Mouse (Mus musculus): ENCODE data around the gene Agtpbp1. TPM values are rescaled to one million over a fixed set of nuclear protein-coding genes. Genes with fewer than 3 reads are reported as not detected.

Agtpbp1 gene
- total and polyA plus RNA-seq, 2 experiments from 2014 or later, result 12.4 to 21.7 TPM

- WGBS, result 82% methylated on average over 5 of the region's 5 CpGs
- no peaks in the 10 kb centered on the region for H3K27me3 ChIP-seq (ENCODE audit: control insufficient read depth, insufficient read depth, low read length)
- peaks cover 2% of the 10 kb centered on the region; the same call in 1 of the 2 replicates for H3K36me3 ChIP-seq (replicated peaks; ENCODE audit: control insufficient read depth, insufficient read depth, low read length)
- no peak overlapping the region for H3K4me3 ChIP-seq (ENCODE audit: low read depth, low read length)
- no peak overlapping the region for H3K4me2 ChIP-seq (ENCODE audit: low read depth, low read length)
- no peak for DNase-seq (ENCODE audit: low spot score)
- no peak for ATAC-seq (ENCODE audit: insufficient read depth, low read depth)
- no peaks in the 10 kb centered on the region for H3K9me3 ChIP-seq (replicated peaks; ENCODE audit: control insufficient read depth, low read length)
- no peaks in the 10 kb centered on the region for H3K4me1 ChIP-seq (ENCODE audit: control insufficient read depth, insufficient read depth)
- TF ChIP-seq CTCF (IDR thresholded peaks at IDR 0.05; ENCODE audit: low read depth), result no peak
- TF ChIP-seq EP300 (IDR thresholded peaks at IDR 0.05; ENCODE audit: low read depth), result no peak
- H3K27ac ChIP-seq (ENCODE audit: low read depth), result no peak overlapping the region
- H3K9ac ChIP-seq (replicated peaks; ENCODE audit: low read depth, low read length), result no peak overlapping the region
Observed at GRCm38 (mm10) chr13:59445179-59445578, 139.8 kb downstream of the Agtpbp1 start.

DNA sequence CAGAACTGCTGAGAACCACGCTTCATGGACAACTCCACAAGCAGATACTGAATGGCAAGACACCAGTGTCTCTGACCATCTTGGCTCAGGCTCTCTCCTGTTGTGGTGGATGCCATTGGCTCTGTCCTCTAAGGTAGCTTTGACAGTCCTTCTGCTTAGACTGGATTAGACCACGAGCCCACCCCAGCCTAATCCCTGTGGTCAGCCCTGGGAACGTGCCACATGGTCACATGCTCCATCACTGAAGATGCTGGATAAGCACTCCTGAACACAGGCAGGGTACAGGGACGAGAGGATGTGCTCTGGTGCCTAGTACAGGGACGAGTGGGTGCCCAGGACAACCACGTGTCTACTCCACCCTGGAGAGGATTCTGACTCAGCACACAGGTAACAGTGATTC is 140.7 kb downstream of the Agtpbp1 start:
- H3K27me3 ChIP-seq (ENCODE audit: control insufficient read depth, insufficient read depth, low read length), result no peaks in the 10 kb centered on the region
- no peaks in the 10 kb centered on the region for H3K9me3 ChIP-seq (replicated peaks; ENCODE audit: control insufficient read depth, low read length)
- H3K4me2 ChIP-seq (ENCODE audit: low read depth, low read length), result no peak overlapping the region
- no peaks in the 10 kb centered on the region for H3K36me3 ChIP-seq (replicated peaks; ENCODE audit: control insufficient read depth, insufficient read depth, low read length)
- 83% methylated on average over 6 of the region's 6 CpGs for whole genome bisulfite sequencing
- no peak overlapping the region for H3K4me3 ChIP-seq (ENCODE audit: low read depth, low read length)
- no peaks in the 10 kb centered on the region for H3K4me1 ChIP-seq (ENCODE audit: control insufficient read depth, insufficient read depth)
- DNase-seq (ENCODE audit: low spot score) (no peak), ATAC-seq (ENCODE audit: insufficient read depth, low read depth) (no peak)
- no peak overlapping the region for H3K27ac ChIP-seq (ENCODE audit: low read depth)
- no peak overlapping the region for H3K9ac ChIP-seq (replicated peaks; ENCODE audit: low read depth, low read length)
- TF ChIP-seq EP300 (IDR thresholded peaks at IDR 0.05; ENCODE audit: low read depth) (no peak), CTCF (IDR thresholded peaks at IDR 0.05; ENCODE audit: low read depth) (no peak)

DNA sequence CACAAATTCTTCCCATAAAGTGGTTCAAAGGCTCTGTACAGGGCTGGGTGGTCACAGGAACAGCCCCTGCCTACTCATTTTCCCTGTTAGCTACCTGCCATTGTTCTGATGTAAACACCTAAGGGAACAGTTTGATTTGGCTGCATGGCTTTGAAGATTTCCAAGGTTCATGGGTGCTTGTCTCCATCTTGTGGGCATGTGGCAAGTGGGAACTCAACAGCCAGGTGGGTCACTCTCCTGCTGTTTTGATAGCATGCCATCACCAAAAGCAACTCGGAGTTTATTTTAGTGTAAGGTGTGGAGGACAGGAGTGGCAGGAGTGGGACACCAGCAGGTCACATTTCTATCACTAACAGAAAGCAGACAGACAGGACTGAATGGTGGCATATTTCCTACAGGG is 145.3 kb downstream of the Agtpbp1 start:
- H3K27me3 ChIP-seq (ENCODE audit: control insufficient read depth, insufficient read depth, low read length), result no peaks in the 10 kb centered on the region
- no peak for TF ChIP-seq EP300 (IDR thresholded peaks at IDR 0.05; ENCODE audit: low read depth)
- TF ChIP-seq CTCF (IDR thresholded peaks at IDR 0.05; ENCODE audit: low read depth), result peak; percentile 21; the same call in 1 of the 2 replicates
- no peak overlapping the region for H3K27ac ChIP-seq (ENCODE audit: low read depth)
- no peak overlapping the region for H3K9ac ChIP-seq (replicated peaks; ENCODE audit: low read depth, low read length)
- DNase-seq (ENCODE audit: low spot score) (no peak), ATAC-seq (ENCODE audit: insufficient read depth, low read depth) (no peak)
- 50% methylated on average over 1 of the region's 1 CpGs for WGBS
- H3K4me1 ChIP-seq (ENCODE audit: control insufficient read depth, insufficient read depth), result no peaks in the 10 kb centered on the region
- no peak overlapping the region for H3K4me2 ChIP-seq (ENCODE audit: low read depth, low read length)
- H3K9me3 ChIP-seq (replicated peaks; ENCODE audit: control insufficient read depth, low read length), result no peaks in the 10 kb centered on the region
- no peaks in the 10 kb centered on the region for H3K36me3 ChIP-seq (replicated peaks; ENCODE audit: control insufficient read depth, insufficient read depth, low read length)
- H3K4me3 ChIP-seq (ENCODE audit: low read depth, low read length), result no peak overlapping the region

DNA sequence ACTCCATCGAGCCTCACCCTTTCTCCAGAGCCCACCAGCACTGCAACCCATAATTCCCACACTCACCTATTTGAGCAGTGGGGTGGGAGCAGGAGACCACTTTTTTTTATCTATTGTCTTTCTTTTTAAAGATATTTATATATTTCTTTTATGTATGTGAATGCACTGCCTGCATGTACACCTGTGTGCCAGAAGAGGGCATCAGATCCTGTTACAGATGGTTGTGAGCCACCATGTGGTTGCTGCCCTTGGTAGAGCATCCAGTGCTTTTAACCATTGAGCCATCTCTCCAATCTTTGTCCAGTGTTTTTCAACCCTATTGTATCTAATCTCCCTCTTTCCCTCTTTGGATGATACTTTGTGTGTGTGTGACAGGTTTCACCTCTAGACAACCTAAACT is 150.5 kb downstream of the Agtpbp1 start:
- TF ChIP-seq CTCF (IDR thresholded peaks at IDR 0.05; ENCODE audit: low read depth), result peak; percentile 20
- no peak for TF ChIP-seq EP300 (IDR thresholded peaks at IDR 0.05; ENCODE audit: low read depth)
- H3K36me3 ChIP-seq (replicated peaks; ENCODE audit: control insufficient read depth, insufficient read depth, low read length), result no peaks in the 10 kb centered on the region
- H3K4me2 ChIP-seq (ENCODE audit: low read depth, low read length), result no peak overlapping the region
- DNase-seq (ENCODE audit: low spot score), result no peak
- no peaks in the 10 kb centered on the region; the same call in 1 of the 2 replicates for H3K9me3 ChIP-seq (replicated peaks; ENCODE audit: control insufficient read depth, low read length)
- H3K27me3 ChIP-seq (ENCODE audit: control insufficient read depth, insufficient read depth, low read length), result no peaks in the 10 kb centered on the region
- no peaks in the 10 kb centered on the region for H3K4me1 ChIP-seq (ENCODE audit: control insufficient read depth, insufficient read depth)
- no peak overlapping the region for H3K4me3 ChIP-seq (ENCODE audit: low read depth, low read length)
- ATAC-seq (ENCODE audit: insufficient read depth, low read depth), result no peak
- H3K27ac ChIP-seq (ENCODE audit: low read depth), result no peak overlapping the region
- no peak overlapping the region for H3K9ac ChIP-seq (replicated peaks; ENCODE audit: low read depth, low read length)
- WGBS, result 95% methylated on average over 1 of the region's 1 CpGs

GRCm38 (mm10) chr13:59431124-59431864 is 153.7 kb downstream of the Agtpbp1 start:
- peak; percentile 18 for DNase-seq (ENCODE audit: low spot score)
- Histone ChIP-seq H3K9me3 (replicated peaks; ENCODE audit: control insufficient read depth, low read length) (no peaks in the 10 kb centered on the region; the same call in 1 of the 2 replicates), H3K4me2 (ENCODE audit: low read depth, low read length) (peak overlapping the region; percentile 47), H3K36me3 (replicated peaks; ENCODE audit: control insufficient read depth, insufficient read depth, low read length) (no peaks in the 10 kb centered on the region), H3K27me3 (ENCODE audit: control insufficient read depth, insufficient read depth, low read length) (no peaks in the 10 kb centered on the region), H3K4me3 (ENCODE audit: low read depth, low read length) (peak overlapping the region; percentile 21; the same call in 1 of the 2 replicates), H3K27ac (ENCODE audit: low read depth) (no peak overlapping the region), H3K9ac (replicated peaks; ENCODE audit: low read depth, low read length) (no peak overlapping the region), H3K4me1 (ENCODE audit: control insufficient read depth, insufficient read depth) (no peaks in the 10 kb centered on the region)
- 39% methylated on average over 18 of the region's 18 CpGs for WGBS
- TF ChIP-seq EP300 (IDR thresholded peaks at IDR 0.05; ENCODE audit: low read depth) (no peak), CTCF (IDR thresholded peaks at IDR 0.05; ENCODE audit: low read depth) (no peak)
- peak; percentile 62 for ATAC-seq (ENCODE audit: insufficient read depth, low read depth)

Measured in heart, postnatal 0 days (tissue).